Mouse (Mus musculus) ES-Bruce4 (cell line): ENCODE results near the gene Fancd2. TPM values are rescaled to one million over a fixed set of nuclear protein-coding genes. Genes with fewer than 3 reads are reported as not detected.

Source experiments
- H3K27ac ChIP-seq: 2 replicates; pipeline ENCODE4 v1.5.1; 2012; ENCODE audit warnings: low read length, inconsistent platforms; ENCODE audit not compliant: insufficient read depth
- H3K27me3 ChIP-seq: 2 replicates; pipeline ENCODE4 v1.6.1; 2012; ENCODE audit warnings: mild to moderate bottlenecking, low read length, inconsistent platforms; ENCODE audit not compliant: control insufficient read depth, poor library complexity, insufficient read depth, severe bottlenecking
- H3K36me3 ChIP-seq: 2 replicates; pipeline ENCODE4 v1.6.1; 2012; ENCODE audit warnings: inconsistent platforms, mild to moderate bottlenecking, low read length, moderate library complexity; ENCODE audit not compliant: control insufficient read depth, poor library complexity, insufficient read depth, severe bottlenecking
- H3K4me1 ChIP-seq: one replicate; pipeline ENCODE4 v1.8.1; 2011; ENCODE audit warnings: low read length; ENCODE audit not compliant: control insufficient read depth, insufficient read depth
- H3K4me3 ChIP-seq: 2 replicates; pipeline ENCODE4 v1.5.1; 2011; ENCODE audit warnings: low read depth, mild to moderate bottlenecking, low read length
- H3K9ac ChIP-seq: 2 replicates; pipeline ENCODE4 v1.6.1; 2012; ENCODE audit warnings: low read depth, mild to moderate bottlenecking, inconsistent platforms; ENCODE audit not compliant: poor library complexity, severe bottlenecking
- H3K9me3 ChIP-seq: replicated peaks from 2 replicates; pipeline ENCODE4 v1.6.1; 2012; ENCODE audit warnings: mild to moderate bottlenecking, low read length, inconsistent platforms; ENCODE audit not compliant: control insufficient read depth, poor library complexity, insufficient read depth, severe bottlenecking
- CTCF ChIP-seq: IDR thresholded peaks from one replicate; pipeline ENCODE4 v1.8.1; 2011; ENCODE audit warnings: low read depth, low read length
- EP300 ChIP-seq: IDR thresholded peaks from 2 replicates; pipeline ENCODE4 v1.6.1; 2011; ENCODE audit warnings: low read depth, low read length; ENCODE audit not compliant: insufficient read depth
- POLR2A ChIP-seq: IDR thresholded peaks from one replicate; pipeline ENCODE4 v1.8.1; 2011; ENCODE audit warnings: low read length; ENCODE audit not compliant: insufficient read depth
- polyA plus RNA-seq: library from polyadenylated mRNA; stranded (reverse); fragments of >200 nt; gene quantifications from 2 replicates; pipeline ENCODE4 v1.2.4, GENCODE M21; 2011; ENCODE audit warnings: low read depth; ENCODE audit not compliant: missing spikeins, insufficient read depth, insufficient read length

Gene Fancd2
- polyA plus RNA-seq, 1 experiment, result 85.4 TPM

DNA sequence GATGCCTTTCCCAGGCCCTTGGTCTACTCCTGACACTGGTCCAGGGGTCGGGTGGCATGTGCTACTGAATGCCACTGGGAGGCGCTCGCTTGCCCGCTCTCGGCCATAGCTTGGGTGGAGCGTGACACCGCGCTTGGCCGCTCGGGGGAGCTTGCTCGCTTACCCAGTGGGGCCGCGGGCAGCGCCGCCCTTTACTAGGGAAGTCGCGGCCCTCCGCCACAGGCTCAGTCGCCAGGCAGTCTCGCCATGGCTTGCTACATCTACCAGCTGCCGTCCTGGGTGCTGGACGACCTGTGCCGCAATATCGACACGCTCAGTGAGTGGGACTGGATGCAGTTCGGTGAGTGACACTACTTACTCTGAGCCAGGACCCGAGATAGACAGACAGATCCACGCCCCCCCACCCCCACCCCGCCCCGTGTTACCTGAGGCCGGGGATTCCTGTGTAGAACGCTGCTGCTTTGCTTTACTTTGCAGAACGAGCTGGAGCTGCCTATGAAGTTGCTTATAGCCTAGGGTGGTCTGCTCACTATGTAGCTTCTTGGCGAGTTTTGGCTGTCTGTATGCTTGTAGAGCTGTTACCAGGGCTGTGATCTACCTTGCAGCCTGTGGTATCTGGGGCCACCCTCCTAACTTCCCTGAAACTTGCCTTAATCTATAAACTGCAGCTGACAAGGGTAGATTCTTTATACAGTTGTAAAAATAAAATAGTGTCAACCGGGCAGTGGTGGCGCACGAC is 107.0 kb downstream of the Fancd2 start, which contains the start of gene Irak2:
Gene Irak2 (plus strand): TSS at position 166 of the 739 bp plus-strand sequence.
- H3K36me3 ChIP-seq, result no peaks in the 10 kb centered on the region
- no peaks in the 10 kb centered on the region for H3K9me3 ChIP-seq
- H3K27ac ChIP-seq, result no peak within 1 kb of the TSS
- H3K9ac ChIP-seq, result peak within 1 kb of the TSS; percentile 28; the same call in 1 of the 2 replicates
- no peaks in the 10 kb centered on the region for H3K27me3 ChIP-seq
- TF ChIP-seq CTCF, result peak; percentile 98
- TF ChIP-seq POLR2A, result no peak
- TF ChIP-seq EP300, result peak; percentile 44; the same call in 1 of the 2 replicates
- H3K4me3 ChIP-seq, result peak within 1 kb of the TSS; percentile 71
- H3K4me1 ChIP-seq, result no peaks in the 10 kb centered on the region

DNA sequence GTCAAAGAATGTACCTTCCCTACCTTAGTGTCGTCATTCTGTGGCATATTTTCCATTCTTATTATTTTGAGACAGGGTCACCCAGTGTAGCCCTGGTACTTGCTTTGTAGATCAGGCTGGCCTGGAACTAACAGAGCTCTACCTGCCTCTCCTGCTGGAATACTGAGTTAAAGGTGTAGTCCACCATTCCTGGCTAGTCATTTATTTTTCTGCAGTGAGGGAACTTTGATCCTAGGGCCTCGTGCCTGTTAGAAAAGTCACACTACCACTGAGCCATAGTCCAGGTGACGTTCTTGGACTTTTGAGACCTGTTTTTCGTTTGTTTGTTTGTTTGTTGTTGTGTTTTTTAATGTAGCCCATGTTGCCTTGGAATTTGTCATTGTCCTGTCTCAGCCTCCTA is 107.7 kb downstream of the Fancd2 start:
- no peaks in the 10 kb centered on the region for H3K9me3 ChIP-seq
- no peaks in the 10 kb centered on the region for H3K27me3 ChIP-seq
- no peak overlapping the region for H3K27ac ChIP-seq
- H3K4me1 ChIP-seq, result no peaks in the 10 kb centered on the region
- no peaks in the 10 kb centered on the region for H3K36me3 ChIP-seq
- H3K4me3 ChIP-seq, result no peak overlapping the region
- TF ChIP-seq POLR2A (no peak), CTCF (no peak), EP300 (no peak)
- no peak overlapping the region for H3K9ac ChIP-seq

DNA sequence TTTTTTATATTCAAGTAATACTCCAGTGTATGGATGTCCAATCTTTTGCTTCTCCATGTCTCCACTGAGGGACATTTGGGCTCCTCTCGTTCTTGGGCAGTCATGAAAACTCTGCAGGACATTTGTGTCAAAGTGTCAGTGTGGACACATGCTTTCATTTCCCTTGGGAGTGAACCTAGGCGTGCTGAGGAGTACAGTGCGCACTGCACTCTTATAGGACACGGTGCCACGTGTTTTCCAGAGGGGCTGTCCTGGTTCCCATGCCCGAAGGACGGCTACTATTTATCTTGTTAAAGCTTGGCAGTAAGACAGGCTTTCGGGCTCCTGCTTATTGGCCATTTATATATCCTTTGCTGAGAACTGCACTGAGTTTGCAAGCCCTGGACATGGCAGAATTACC is 111.1 kb downstream of the Fancd2 start:
- H3K4me1 ChIP-seq, result no peaks in the 10 kb centered on the region
- H3K4me3 ChIP-seq, result no peak overlapping the region
- H3K27ac ChIP-seq, result no peak overlapping the region
- H3K9ac ChIP-seq, result no peak overlapping the region
- no peaks in the 10 kb centered on the region for H3K27me3 ChIP-seq
- H3K36me3 ChIP-seq, result no peaks in the 10 kb centered on the region
- TF ChIP-seq CTCF (no peak), EP300 (no peak), POLR2A (no peak)
- no peaks in the 10 kb centered on the region for H3K9me3 ChIP-seq

DNA sequence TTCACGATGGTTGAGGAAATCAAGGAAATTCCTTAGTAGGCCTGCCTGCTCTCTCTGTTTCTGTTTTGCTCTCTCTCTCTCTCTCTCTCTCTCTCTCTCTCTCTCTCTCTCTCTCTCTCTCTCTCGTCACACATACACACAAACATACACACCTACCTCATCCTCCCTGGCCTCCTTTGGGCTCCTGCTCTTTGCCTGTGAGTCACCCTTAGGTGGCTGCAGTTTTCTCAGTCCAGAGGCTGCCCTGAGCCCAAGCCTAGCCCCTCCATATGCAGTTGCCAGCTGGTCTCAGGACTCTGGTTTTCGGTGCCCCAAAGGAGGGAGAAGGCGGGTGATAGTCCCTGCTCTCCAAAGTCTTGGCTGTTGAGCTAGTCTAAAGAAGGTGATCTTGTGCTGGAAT is 111.5 kb downstream of the Fancd2 start:
- Histone ChIP-seq H3K36me3 (no peaks in the 10 kb centered on the region), H3K9ac (no peak overlapping the region), H3K4me3 (no peak overlapping the region), H3K27me3 (no peaks in the 10 kb centered on the region), H3K27ac (no peak overlapping the region), H3K9me3 (no peaks in the 10 kb centered on the region), H3K4me1 (no peaks in the 10 kb centered on the region)
- TF ChIP-seq POLR2A (no peak), CTCF (no peak), EP300 (no peak)

DNA sequence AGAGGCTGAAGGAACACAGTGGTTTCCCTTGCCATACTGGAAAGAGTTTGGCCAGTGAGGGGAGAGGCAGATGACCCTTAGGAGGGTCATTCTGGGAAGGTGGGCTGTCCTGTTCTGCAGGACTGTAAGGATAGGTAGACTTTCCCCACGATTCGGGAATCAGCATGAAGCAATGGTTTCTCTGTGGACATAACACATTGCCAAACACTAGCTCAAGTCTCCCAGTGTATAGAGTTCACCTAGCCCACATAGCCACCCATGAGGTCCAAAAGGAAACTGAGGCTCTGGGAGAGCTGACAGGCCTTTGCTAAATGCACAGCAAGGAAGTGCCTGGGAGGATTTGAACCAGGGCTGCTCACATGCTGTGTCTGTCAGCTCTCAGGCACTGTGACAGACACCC is 112.5 kb downstream of the Fancd2 start:
- no peak overlapping the region for H3K9ac ChIP-seq
- no peaks in the 10 kb centered on the region for H3K4me1 ChIP-seq
- no peak overlapping the region for H3K27ac ChIP-seq
- no peak overlapping the region for H3K4me3 ChIP-seq
- H3K27me3 ChIP-seq, result no peaks in the 10 kb centered on the region
- H3K9me3 ChIP-seq, result no peaks in the 10 kb centered on the region
- H3K36me3 ChIP-seq, result no peaks in the 10 kb centered on the region
- TF ChIP-seq POLR2A, result no peak
- no peak for TF ChIP-seq EP300
- TF ChIP-seq CTCF, result no peak

DNA sequence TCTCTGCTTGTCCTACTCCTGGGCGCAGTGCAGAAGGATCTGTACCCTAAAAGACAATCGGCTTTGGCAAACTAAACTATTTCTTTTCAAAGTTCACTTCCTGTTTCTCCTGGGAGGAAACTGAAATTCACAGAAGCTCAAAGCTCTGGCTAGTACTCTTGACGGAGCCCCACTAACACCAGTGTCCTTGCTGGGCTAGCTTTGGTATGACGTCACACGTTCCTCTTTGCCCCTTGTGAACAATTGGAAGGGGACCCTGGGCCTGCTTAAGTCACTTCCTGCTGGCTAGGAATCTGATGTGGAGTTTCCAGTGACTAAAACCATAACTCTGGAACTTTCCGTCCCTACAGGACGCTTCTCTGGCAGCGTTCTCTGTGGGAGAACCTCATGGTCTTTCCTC is 113.3 kb downstream of the Fancd2 start:
- no peak overlapping the region for H3K27ac ChIP-seq

More for the DNA sequence above, 113.3 kb downstream of the Fancd2 start:
- H3K9ac ChIP-seq, result no peak overlapping the region
- H3K4me3 ChIP-seq, result no peak overlapping the region
- no peaks in the 10 kb centered on the region for H3K36me3 ChIP-seq
- no peaks in the 10 kb centered on the region for H3K9me3 ChIP-seq
- H3K27me3 ChIP-seq, result no peaks in the 10 kb centered on the region
- no peak for TF ChIP-seq EP300
- H3K4me1 ChIP-seq, result no peaks in the 10 kb centered on the region

Other genes with a start within 250 kb of the Fancd2 start
- gene Cpne9, start 249.4 kb upstream of the Fancd2 start, polyA plus RNA-seq, result 3.7 and 5.3 TPM in 2 replicates
- gene Brpf1, start 224.5 kb upstream of the Fancd2 start, polyA plus RNA-seq, result 26.7 and 27.0 TPM in 2 replicates
- gene Ogg1, start 204.7 kb upstream of the Fancd2 start, polyA plus RNA-seq, result 24.2 and 26.8 TPM in 2 replicates
- 7.6 and 7.7 TPM in 2 replicates for gene Camk1, start 187.7 kb upstream of the Fancd2 start, polyA plus RNA-seq
- gene Tada3, start 153.8 kb upstream of the Fancd2 start, polyA plus RNA-seq, result 41.0 and 41.4 TPM in 2 replicates
- 120 and 130 TPM in 2 replicates for gene Arpc4, start 153.6 kb upstream of the Fancd2 start, polyA plus RNA-seq
- gene Ttll3, start 142.4 kb upstream of the Fancd2 start, polyA plus RNA-seq, result 2.9 and 3.8 TPM in 2 replicates
- 13.8 and 32.6 TPM in 2 replicates for gene Rpusd3, start 112.3 kb upstream of the Fancd2 start, polyA plus RNA-seq
- gene Cidec, start 95.9 kb upstream of the Fancd2 start, polyA plus RNA-seq, result not detected in 2 replicates
- 30.0 and 34.3 TPM in 2 replicates for gene Jagn1, start 89.1 kb upstream of the Fancd2 start, polyA plus RNA-seq
- gene Il17re, start 73.2 kb upstream of the Fancd2 start, polyA plus RNA-seq, result 3.1 and 4.9 TPM in 2 replicates
- gene Il17rc, start 60.3 kb upstream of the Fancd2 start, polyA plus RNA-seq, result 3.3 TPM in 2 replicates
- 23.2 and 30.7 TPM in 2 replicates for gene Creld1, start 48.4 kb upstream of the Fancd2 start, polyA plus RNA-seq
- gene Prrt3, start 29.8 kb upstream of the Fancd2 start, polyA plus RNA-seq, result 0.51 TPM in 1 of 2 replicates, not detected in the other
- gene Emc3, start within 50 bp of the Fancd2 start, polyA plus RNA-seq, result 28.4 and 33.5 TPM in 2 replicates
- gene Fancd2os, start 69.0 kb downstream of the Fancd2 start, polyA plus RNA-seq, result not detected in 2 replicates
- 96.3 and 105 TPM in 2 replicates for gene Brk1, start 73.1 kb downstream of the Fancd2 start, polyA plus RNA-seq
- 12.9 and 22.0 TPM in 2 replicates for gene Vhl, start 92.3 kb downstream of the Fancd2 start, polyA plus RNA-seq
- gene Irak2, start 106.8 kb downstream of the Fancd2 start, polyA plus RNA-seq, result 6.6 and 10.1 TPM in 2 replicates
- 39.7 and 42.2 TPM in 2 replicates for gene Tatdn2, start 165.4 kb downstream of the Fancd2 start, polyA plus RNA-seq
- gene Ghrl, start 188.2 kb downstream of the Fancd2 start, polyA plus RNA-seq, result 2.0 TPM in 1 of 2 replicates, not detected in the other
- gene Sec13, start 209.1 kb downstream of the Fancd2 start, polyA plus RNA-seq, result 97.2 and 104 TPM in 2 replicates